Mouse (Mus musculus): ENCODE results near the gene Gabra4. TPM values are rescaled to one million over a fixed set of nuclear protein-coding genes. Genes with fewer than 3 reads are reported as not detected.
A peak's percentile ranks its signal among the peaks of the same experiment; 100 is the strongest.
"Not testable (repeated sequence)": the region's sequence is repeated elsewhere in the genome, so short reads cannot be mapped to it uniquely, and the experiment has no call there.

Gene Gabra4
- polyA plus RNA-seq, 1 experiment from 2014 or later, result not detected

DNA sequence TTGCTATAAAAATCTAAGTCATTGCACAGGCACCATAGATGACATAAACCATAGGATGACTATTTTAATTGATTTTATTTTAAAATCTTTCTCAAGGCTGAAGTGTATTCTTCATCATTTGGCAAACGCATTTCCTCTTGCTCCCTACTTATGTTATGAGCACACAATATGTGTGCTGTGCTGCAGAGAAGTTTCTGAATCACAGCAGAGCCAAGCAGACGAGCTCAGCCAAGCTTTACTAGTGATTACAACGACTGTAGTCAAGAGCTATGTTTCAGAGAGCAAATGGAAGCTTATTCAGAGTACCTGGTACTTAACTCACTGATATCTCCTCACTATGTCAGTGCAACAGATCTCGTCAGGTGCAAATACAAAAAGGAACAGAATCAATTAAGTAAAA is 41.4 kb downstream of the Gabra4 start:
- CTCF ChIA-PET, result no interaction called here
- TF ChIP-seq CTCF (IDR thresholded peaks at IDR 0.05), result no peak
- POLR2A ChIA-PET, result no interaction called here
- H3K27me3 ChIP-seq, result peaks cover 10% of the 10 kb centered on the region
- ATAC-seq (no peak), DNase-seq (ENCODE audit: low read depth, low spot score) (no peak)
- in situ Hi-C loops (cut with MboI; ENCODE audit: low pct_unique_long_range_greater_than_20kb), result no loop called here

- TF ChIP-seq CTCF (IDR thresholded peaks at IDR 0.05), result no peak
- POLR2A ChIA-PET, result no interaction called here
- CTCF ChIA-PET, result no interaction called here
- in situ Hi-C loops (cut with MboI; ENCODE audit: low pct_unique_long_range_greater_than_20kb), result no loop called here
- no peak for ATAC-seq
- no peak for DNase-seq (ENCODE audit: low read depth, low spot score)
- H3K27me3 ChIP-seq, result peaks cover 25% of the 10 kb centered on the region
Observed at GRCm38 (mm10) chr5:71614311-71614710, 43.8 kb downstream of the Gabra4 start.

DNA sequence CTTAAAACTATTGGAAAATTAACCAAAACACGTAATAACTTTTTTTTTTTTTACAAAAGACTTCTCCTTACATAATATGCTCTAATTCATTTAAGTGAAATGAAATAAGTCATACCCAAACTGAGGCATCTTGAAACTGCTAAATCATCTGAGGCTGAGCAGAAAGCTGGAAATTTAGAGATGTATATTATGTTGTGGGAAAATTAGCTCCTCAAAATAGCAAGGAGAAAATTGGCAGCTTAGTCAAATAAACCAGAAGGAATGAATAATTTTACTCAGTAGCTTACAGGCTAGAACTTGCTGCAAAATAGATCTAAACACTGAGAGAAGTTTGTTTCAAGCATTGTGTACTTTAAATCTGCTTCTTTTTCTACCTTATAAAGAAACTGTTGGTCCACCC is 49.4 kb downstream of the Gabra4 start:
- ATAC-seq (no peak), DNase-seq (ENCODE audit: low read depth, low spot score) (no peak)
- POLR2A ChIA-PET, result no interaction called here
- CTCF ChIA-PET, result no interaction called here
- no peak for TF ChIP-seq CTCF (IDR thresholded peaks at IDR 0.05)
- in situ Hi-C loops (cut with MboI; ENCODE audit: low pct_unique_long_range_greater_than_20kb), result no loop called here
- peaks cover 40% of the 10 kb centered on the region for H3K27me3 ChIP-seq

- in situ Hi-C loops (cut with MboI; ENCODE audit: low pct_unique_long_range_greater_than_20kb), result no loop called here
- ATAC-seq (no peak), DNase-seq (ENCODE audit: low read depth, low spot score) (no peak)
- ChIA-PET POLR2A (no interaction called here), CTCF (no interaction called here)
- no peak for TF ChIP-seq CTCF (IDR thresholded peaks at IDR 0.05)
- H3K27me3 ChIP-seq, result peaks cover 34% of the 10 kb centered on the region
Observed at GRCm38 (mm10) chr5:71606907-71607306, 51.2 kb downstream of the Gabra4 start.

DNA sequence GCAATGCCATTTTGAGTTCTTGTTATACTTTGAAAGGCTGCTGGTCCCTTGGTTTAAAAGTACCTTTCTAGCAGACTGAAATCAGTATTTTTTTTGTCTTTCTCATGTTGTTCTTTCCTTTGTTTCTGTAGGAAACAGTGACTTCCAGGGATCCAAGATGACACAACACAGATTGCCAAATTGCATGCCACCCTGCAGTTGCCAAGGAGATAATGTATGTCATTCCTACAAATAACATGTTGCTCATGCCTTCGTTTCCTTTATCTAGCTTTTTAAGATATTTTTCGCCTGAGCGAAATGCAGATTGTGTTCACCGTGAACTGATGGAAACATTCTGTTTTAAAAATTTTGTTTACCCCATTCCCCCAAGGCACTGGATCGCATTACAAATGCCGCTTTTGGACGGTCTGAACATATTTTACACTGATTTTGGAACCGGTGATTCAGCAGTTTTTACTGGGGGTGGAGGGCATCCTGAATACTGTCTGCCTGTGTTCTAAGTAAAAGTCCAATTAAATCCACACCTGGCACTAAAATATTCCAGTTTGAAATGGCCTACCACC is 53.9 kb downstream of the Gabra4 start:
- peaks cover 18% of the 10 kb centered on the region for H3K27me3 ChIP-seq
- in situ Hi-C loops (cut with MboI; ENCODE audit: low pct_unique_long_range_greater_than_20kb), result no loop called here
- ChIA-PET CTCF (interaction anchor here (1.2 to 1.3 kb wide), 2 partner anchors 9 to 57 kb away, joined by 3 to 6 read pairs; no protein-coding TSS in a partner anchor), POLR2A (no interaction called here)
- DNase-seq (ENCODE audit: low read depth, low spot score) (no peak), ATAC-seq (no peak)
- no peak for TF ChIP-seq CTCF (IDR thresholded peaks at IDR 0.05)

- no peak for ATAC-seq
- TF ChIP-seq CTCF (IDR thresholded peaks at IDR 0.05), result no peak
- peaks cover 9% of the 10 kb centered on the region for H3K27me3 ChIP-seq
- no peak for DNase-seq (ENCODE audit: low read depth, low spot score)
- ChIA-PET POLR2A (no interaction called here), CTCF (interaction anchor here (1.8 kb wide), 1 partner anchor 8 kb away, joined by 6 read pairs; no protein-coding TSS in a partner anchor)
- in situ Hi-C loops (cut with MboI; ENCODE audit: low pct_unique_long_range_greater_than_20kb), result no loop called here
Observed at GRCm38 (mm10) chr5:71595321-71595720, 62.8 kb downstream of the Gabra4 start.

- DNase-seq (ENCODE audit: low read depth, low spot score) (no peak), ATAC-seq (no peak)
- no peak for TF ChIP-seq CTCF (IDR thresholded peaks at IDR 0.05)
- in situ Hi-C loops (cut with MboI; ENCODE audit: low pct_unique_long_range_greater_than_20kb), result no loop called here
- ChIA-PET CTCF (no interaction called here), POLR2A (no interaction called here)
- H3K27me3 ChIP-seq, result peaks cover 9% of the 10 kb centered on the region
Observed at GRCm38 (mm10) chr5:71593745-71594255, 64.3 kb downstream of the Gabra4 start.

GRCm38 (mm10) chr5:71571646-71572237 is 86.4 kb downstream of the Gabra4 start:
- H3K27me3 ChIP-seq, result peaks cover 3% of the 10 kb centered on the region
- CTCF ChIA-PET, result no interaction called here
- ATAC-seq, result no peak
- no peak for TF ChIP-seq CTCF (IDR thresholded peaks at IDR 0.05)
- POLR2A ChIA-PET, result no interaction called here
- no peak for DNase-seq (ENCODE audit: low read depth, low spot score)
- in situ Hi-C loops (cut with MboI; ENCODE audit: low pct_unique_long_range_greater_than_20kb), result no loop called here

DNA sequence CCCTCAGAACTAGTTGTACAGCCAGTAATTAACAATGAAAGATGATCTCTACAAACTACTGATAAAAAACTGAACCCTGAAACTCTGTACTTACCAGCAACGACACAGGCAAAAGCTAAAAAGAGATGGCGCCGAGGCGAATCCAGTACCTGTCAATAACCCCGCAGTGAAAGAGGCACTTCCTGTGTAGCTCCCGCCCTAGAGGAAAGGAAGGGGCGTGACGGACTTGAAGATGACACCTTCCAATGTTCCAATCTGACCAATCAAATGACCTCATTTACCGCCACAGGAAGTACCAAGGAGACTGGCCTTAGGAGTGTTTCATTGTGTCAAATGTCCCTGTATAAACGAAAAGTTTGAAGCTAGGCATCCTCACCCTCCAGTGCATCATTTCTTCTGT is 110.0 kb downstream of the Gabra4 start, which contains the start of gene Cox7b2:
Gene Cox7b2 (minus strand): TSS at position 127 of the 400 bp plus-strand sequence.
- ChIA-PET CTCF (no interaction called here), POLR2A (no interaction called here)
- ATAC-seq, result no peak
- peaks cover 19% of the 10 kb centered on the region for H3K27me3 ChIP-seq
- no peak for TF ChIP-seq CTCF (IDR thresholded peaks at IDR 0.05)
- no peak for DNase-seq (ENCODE audit: low read depth, low spot score)
- in situ Hi-C loops (cut with MboI; ENCODE audit: low pct_unique_long_range_greater_than_20kb), result no loop called here

DNA sequence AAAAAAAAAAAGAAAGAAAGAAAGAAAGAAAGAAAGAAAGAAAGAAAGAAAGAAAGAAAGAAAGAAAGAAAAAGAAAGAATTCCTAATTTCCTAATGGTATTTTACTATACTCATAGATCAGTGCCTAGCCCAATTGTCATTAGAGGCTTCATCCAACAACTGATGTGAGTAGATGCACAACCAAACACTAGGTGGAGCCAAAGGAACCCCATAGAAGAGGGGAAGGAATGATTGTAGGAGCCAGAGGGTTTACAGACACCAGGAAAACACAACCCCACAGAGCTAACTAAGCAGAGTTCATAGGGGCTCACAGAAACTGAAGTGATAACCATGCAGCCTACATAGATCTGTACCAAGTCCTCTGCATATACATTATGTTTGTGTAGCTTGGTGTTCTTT is 112.6 kb downstream of the Gabra4 start:
- ATAC-seq (peak; percentile 71), DNase-seq (ENCODE audit: low read depth, low spot score) (peak; percentile 1)
- TF ChIP-seq CTCF (IDR thresholded peaks at IDR 0.05), result peak; percentile 67
- in situ Hi-C loops (cut with MboI; ENCODE audit: low pct_unique_long_range_greater_than_20kb), result no loop called here
- peaks cover 26% of the 10 kb centered on the region for H3K27me3 ChIP-seq
- ChIA-PET CTCF (interaction anchor here (1.4 to 2.8 kb wide), 4 partner anchors 8 to 549 kb away, joined by 3 to 11 read pairs (median 6); no protein-coding TSS in a partner anchor), POLR2A (no interaction called here)

- CTCF ChIA-PET; POLR2A ChIA-PET; ATAC-seq; DNase-seq (ENCODE audit: low read depth, low spot score); in situ Hi-C loops (cut with MboI; ENCODE audit: low pct_unique_long_range_greater_than_20kb): not testable (repeated sequence)
- peaks cover 11% of the 10 kb centered on the region for H3K27me3 ChIP-seq
Observed at GRCm38 (mm10) chr5:71525486-71525885, 132.6 kb downstream of the Gabra4 start.

Other genes with a start within 250 kb of the Gabra4 start
- not detected for gene Cox7b2, start 110.1 kb downstream of the Gabra4 start, polyA plus RNA-seq (2021)
- gene Gabrb1, start 195 bp downstream of the Gabra4 start, polyA plus RNA-seq (2021), result 0.04 TPM

Measured in Patski (cell line).